Mouse (Mus musculus): Measurements from ENCODE around the gene Srsf5. TPM values are rescaled to one million over a fixed set of nuclear protein-coding genes. Genes with fewer than 3 reads are reported as not detected.
A peak's percentile ranks its signal among the peaks of the same experiment; 100 is the strongest.

Srsf5 gene
- polyA plus RNA-seq, 1 experiment from 2014 or later, result 261 TPM

GRCm38 (mm10) chr12:80931402-80932140 lies 13.7 kb upstream of the Srsf5 start:
- no peak for TF ChIP-seq CTCF (IDR thresholded peaks at IDR 0.05; ENCODE audit: low read depth)
- Histone ChIP-seq H3K9ac (ENCODE audit: low read depth, low read length) (no peak overlapping the region), H3K4me3 (ENCODE audit: low read depth, low read length) (no peak overlapping the region), H3K4me1 (replicated peaks; ENCODE audit: control insufficient read depth, insufficient read depth, low read length) (0 out of 2 replicates have a peak, but pooled peaks cover 5% of the 10 kb centered on the region), H3K27me3 (replicated peaks; ENCODE audit: control insufficient read depth, insufficient read depth, low read length) (no peaks in the 10 kb centered on the region), H3K4me2 (replicated peaks; ENCODE audit: low read depth) (no peak overlapping the region), H3K27ac (ENCODE audit: low read depth, low read length) (peak overlapping the region; percentile 51), H3K9me3 (ENCODE audit: control insufficient read depth) (no peaks in the 10 kb centered on the region), H3K36me3 (ENCODE audit: control insufficient read depth, insufficient read depth) (no peaks in the 10 kb centered on the region)
- 45% methylated on average over 3 of the region's 3 CpGs for whole genome bisulfite sequencing
- ATAC-seq, result 0 out of 2 replicates have a peak, but pooled peaks have one; percentile 42

GRCm38 (mm10) chr12:80932865-80933264 lies 12.4 kb upstream of the Srsf5 start:
- H3K9ac ChIP-seq (ENCODE audit: low read depth, low read length), result no peak overlapping the region
- H3K4me3 ChIP-seq (ENCODE audit: low read depth, low read length), result no peak overlapping the region
- no peaks in the 10 kb centered on the region for H3K36me3 ChIP-seq (ENCODE audit: control insufficient read depth, insufficient read depth)
- no peak overlapping the region for H3K27ac ChIP-seq (ENCODE audit: low read depth, low read length)
- WGBS, result 67% methylated on average over 1 of the region's 1 CpGs
- no peaks in the 10 kb centered on the region for H3K27me3 ChIP-seq (replicated peaks; ENCODE audit: control insufficient read depth, insufficient read depth, low read length)
- H3K4me2 ChIP-seq (replicated peaks; ENCODE audit: low read depth), result no peak overlapping the region
- no peak for TF ChIP-seq CTCF (IDR thresholded peaks at IDR 0.05; ENCODE audit: low read depth)
- no peaks in the 10 kb centered on the region for H3K9me3 ChIP-seq (ENCODE audit: control insufficient read depth)
- H3K4me1 ChIP-seq (replicated peaks; ENCODE audit: control insufficient read depth, insufficient read depth, low read length), result peaks cover 5% of the 10 kb centered on the region; the same call in 1 of the 2 replicates
- ATAC-seq, result no peak

- Histone ChIP-seq H3K27ac (ENCODE audit: low read depth, low read length) (peak overlapping the region; percentile 77), H3K9me3 (ENCODE audit: control insufficient read depth) (no peaks in the 10 kb centered on the region), H3K27me3 (replicated peaks; ENCODE audit: control insufficient read depth, insufficient read depth, low read length) (no peaks in the 10 kb centered on the region), H3K36me3 (ENCODE audit: control insufficient read depth, insufficient read depth) (no peaks in the 10 kb centered on the region), H3K4me1 (replicated peaks; ENCODE audit: control insufficient read depth, insufficient read depth, low read length) (no peaks in the 10 kb centered on the region; the same call in 1 of the 2 replicates), H3K4me3 (ENCODE audit: low read depth, low read length) (no peak overlapping the region), H3K4me2 (replicated peaks; ENCODE audit: low read depth) (no peak overlapping the region), H3K9ac (ENCODE audit: low read depth, low read length) (no peak overlapping the region)
- no peak; the same call in 1 of the 2 replicates for ATAC-seq
- WGBS, result 43% methylated on average over 2 of the region's 2 CpGs
- no peak for TF ChIP-seq CTCF (IDR thresholded peaks at IDR 0.05; ENCODE audit: low read depth)
Measured at GRCm38 (mm10) chr12:80936751-80937150, 8.6 kb upstream of the Srsf5 start.

DNA sequence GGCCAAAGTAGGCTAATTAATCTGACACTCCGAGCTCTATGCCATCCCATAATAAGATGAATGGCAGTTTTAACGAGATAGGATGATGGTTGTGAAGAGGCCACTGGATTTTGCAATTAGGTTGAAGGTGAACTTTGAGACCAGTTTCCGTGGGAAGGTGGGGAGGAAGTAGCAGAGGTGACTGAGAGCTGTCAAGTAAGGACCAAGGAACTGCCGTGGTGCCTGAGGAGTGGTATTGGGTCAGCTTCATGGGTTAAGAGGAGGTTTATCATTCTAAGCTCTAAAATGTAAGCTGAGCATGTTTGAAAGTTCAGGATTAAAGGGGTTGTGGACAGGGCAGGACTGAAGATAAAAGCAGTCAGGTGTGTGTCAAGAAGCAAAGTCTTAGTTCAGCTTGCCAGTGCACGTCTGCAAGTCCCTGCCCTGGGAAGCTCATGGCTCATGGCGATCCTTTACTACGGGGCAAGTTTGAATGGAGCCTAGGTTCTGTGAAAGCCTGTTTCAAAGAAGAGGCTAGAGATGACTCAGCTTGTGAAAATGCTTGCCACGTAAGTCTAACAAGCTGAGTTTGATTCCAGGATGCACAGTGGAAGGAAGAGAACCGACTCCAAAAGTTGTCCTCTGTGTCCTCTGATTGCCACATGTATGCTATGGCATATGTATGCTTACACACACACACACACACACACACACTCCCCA lies 7.8 kb upstream of the Srsf5 start:
- H3K9me3 ChIP-seq (ENCODE audit: control insufficient read depth), result no peaks in the 10 kb centered on the region
- peak overlapping the region; percentile 77 for H3K27ac ChIP-seq (ENCODE audit: low read depth, low read length)
- TF ChIP-seq CTCF (IDR thresholded peaks at IDR 0.05; ENCODE audit: low read depth), result no peak
- H3K36me3 ChIP-seq (ENCODE audit: control insufficient read depth, insufficient read depth), result no peaks in the 10 kb centered on the region
- peak; percentile 72 for ATAC-seq
- H3K4me2 ChIP-seq (replicated peaks; ENCODE audit: low read depth), result peak overlapping the region; percentile 35
- H3K9ac ChIP-seq (ENCODE audit: low read depth, low read length), result no peak overlapping the region
- 32% methylated on average over 9 of the region's 9 CpGs for WGBS
- no peaks in the 10 kb centered on the region; the same call in 1 of the 2 replicates for H3K4me1 ChIP-seq (replicated peaks; ENCODE audit: control insufficient read depth, insufficient read depth, low read length)
- H3K4me3 ChIP-seq (ENCODE audit: low read depth, low read length), result no peak overlapping the region
- H3K27me3 ChIP-seq (replicated peaks; ENCODE audit: control insufficient read depth, insufficient read depth, low read length), result no peaks in the 10 kb centered on the region

- no peak overlapping the region for H3K9ac ChIP-seq (ENCODE audit: low read depth, low read length)
- peak overlapping the region; percentile 24; the same call in 1 of the 2 replicates for H3K4me2 ChIP-seq (replicated peaks; ENCODE audit: low read depth)
- 13% methylated on average over 5 of the region's 5 CpGs for whole genome bisulfite sequencing
- H3K4me1 ChIP-seq (replicated peaks; ENCODE audit: control insufficient read depth, insufficient read depth, low read length), result no peaks in the 10 kb centered on the region; the same call in 1 of the 2 replicates
- H3K9me3 ChIP-seq (ENCODE audit: control insufficient read depth), result no peaks in the 10 kb centered on the region
- TF ChIP-seq CTCF (IDR thresholded peaks at IDR 0.05; ENCODE audit: low read depth), result no peak
- H3K27ac ChIP-seq (ENCODE audit: low read depth, low read length), result peak overlapping the region; percentile 69
- no peaks in the 10 kb centered on the region for H3K27me3 ChIP-seq (replicated peaks; ENCODE audit: control insufficient read depth, insufficient read depth, low read length)
- no peaks in the 10 kb centered on the region for H3K36me3 ChIP-seq (ENCODE audit: control insufficient read depth, insufficient read depth)
- 0 out of 2 replicates have a peak, but pooled peaks have one; percentile 14 for ATAC-seq
- no peak overlapping the region for H3K4me3 ChIP-seq (ENCODE audit: low read depth, low read length)
Measured at GRCm38 (mm10) chr12:80938642-80939041, 6.7 kb upstream of the Srsf5 start.

DNA sequence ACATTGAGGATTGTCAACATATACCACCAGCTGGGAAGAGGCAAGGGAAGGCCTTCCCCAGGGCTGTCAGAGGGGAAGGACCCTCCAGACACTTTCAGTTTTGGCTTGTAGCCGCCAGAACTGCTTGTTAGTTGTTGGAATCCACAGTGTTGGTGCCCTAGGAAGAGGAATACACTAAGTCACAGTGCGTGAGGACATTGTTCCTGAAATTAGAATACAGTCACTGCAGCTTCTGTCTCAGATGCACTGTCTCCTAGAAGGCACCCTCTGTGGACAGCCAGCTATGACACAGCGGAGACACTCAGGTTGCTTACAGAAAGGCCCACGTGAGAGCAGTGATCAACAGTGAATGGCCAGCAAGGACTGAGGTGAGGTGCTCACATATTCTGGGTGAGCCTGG lies 6.1 kb upstream of the Srsf5 start:
- Histone ChIP-seq H3K4me2 (replicated peaks; ENCODE audit: low read depth) (peak overlapping the region; percentile 24; the same call in 1 of the 2 replicates), H3K4me1 (replicated peaks; ENCODE audit: control insufficient read depth, insufficient read depth, low read length) (no peaks in the 10 kb centered on the region; the same call in 1 of the 2 replicates), H3K9me3 (ENCODE audit: control insufficient read depth) (no peaks in the 10 kb centered on the region), H3K36me3 (ENCODE audit: control insufficient read depth, insufficient read depth) (no peaks in the 10 kb centered on the region), H3K27me3 (replicated peaks; ENCODE audit: control insufficient read depth, insufficient read depth, low read length) (no peaks in the 10 kb centered on the region), H3K27ac (ENCODE audit: low read depth, low read length) (peak overlapping the region; percentile 69), H3K4me3 (ENCODE audit: low read depth, low read length) (no peak overlapping the region), H3K9ac (ENCODE audit: low read depth, low read length) (no peak overlapping the region)
- WGBS, result 71% methylated on average over 4 of the region's 4 CpGs
- no peak for ATAC-seq
- TF ChIP-seq CTCF (IDR thresholded peaks at IDR 0.05; ENCODE audit: low read depth), result no peak

All from intestine, postnatal 0 days (tissue).